Mouse (Mus musculus): Measurements from ENCODE around the gene Preb.
A peak's percentile ranks its signal among the peaks of the same experiment; 100 is the strongest.

Gene Preb

GRCm38 (mm10) chr5:30921256-30922033 lies 38.7 kb downstream of the Preb start, which contains the start of gene Khk:
Gene Khk (plus strand): TSS chr5:30921431.
- DNase-seq (ENCODE audit: low spot score): peak; percentile 85

- DNase-seq (ENCODE audit: low spot score): no peak
Measured at GRCm38 (mm10) chr5:30920621-30921020, 39.5 kb downstream of the Preb start.

- no peak for DNase-seq (ENCODE audit: low spot score)
Measured at GRCm38 (mm10) chr5:30919831-30920614, 40.1 kb downstream of the Preb start.

- no peak for DNase-seq (ENCODE audit: low spot score)
Measured at GRCm38 (mm10) chr5:30918691-30919090, 41.5 kb downstream of the Preb start.

- DNase-seq (ENCODE audit: low spot score): no peak
Measured at GRCm38 (mm10) chr5:30917891-30918670, 42.1 kb downstream of the Preb start.

GRCm38 (mm10) chr5:30917348-30917747 lies 42.8 kb downstream of the Preb start:
- DNase-seq (ENCODE audit: low spot score): no peak

GRCm38 (mm10) chr5:30916841-30917240 lies 43.3 kb downstream of the Preb start:
- DNase-seq (ENCODE audit: low spot score): no peak

GRCm38 (mm10) chr5:30915974-30916433 lies 44.2 kb downstream of the Preb start:
- DNase-seq (ENCODE audit: low spot score): peak; percentile 30

- no peak for DNase-seq (ENCODE audit: low spot score)
Measured at GRCm38 (mm10) chr5:30915456-30915855, 44.7 kb downstream of the Preb start.

GRCm38 (mm10) chr5:30914849-30915248 lies 45.3 kb downstream of the Preb start:
- DNase-seq (ENCODE audit: low spot score): no peak

- no peak for DNase-seq (ENCODE audit: low spot score)
Measured at GRCm38 (mm10) chr5:30914101-30914635, 46.0 kb downstream of the Preb start.

GRCm38 (mm10) chr5:30913060-30913841 lies 46.9 kb downstream of the Preb start, which contains the start of gene Emilin1:
Gene Emilin1 (plus strand): TSS chr5:30913402.
- no peak for DNase-seq (ENCODE audit: low spot score)

GRCm38 (mm10) chr5:30912156-30912555 lies 48.0 kb downstream of the Preb start:
- no peak for DNase-seq (ENCODE audit: low spot score)

GRCm38 (mm10) chr5:30910481-30910880 lies 49.7 kb downstream of the Preb start:
- DNase-seq (ENCODE audit: low spot score): no peak

GRCm38 (mm10) chr5:30909863-30910262 lies 50.3 kb downstream of the Preb start:
- no peak for DNase-seq (ENCODE audit: low spot score)

GRCm38 (mm10) chr5:30909300-30909659 lies 50.9 kb downstream of the Preb start:
- no peak for DNase-seq (ENCODE audit: low spot score)

- DNase-seq (ENCODE audit: low spot score): no peak
Measured at GRCm38 (mm10) chr5:30908426-30909299, 51.5 kb downstream of the Preb start.

GRCm38 (mm10) chr5:30907413-30908059 lies 52.6 kb downstream of the Preb start, which contains the start of gene Ost4:
Gene Ost4 (minus strand): TSS chr5:30907788.
- peak; percentile 97 for DNase-seq (ENCODE audit: low spot score)

- DNase-seq (ENCODE audit: low spot score): no peak
Measured at GRCm38 (mm10) chr5:30901860-30902259, 58.3 kb downstream of the Preb start.

Measured in spleen, adult 12 weeks (tissue).